Mouse (Mus musculus) heart, adult 2 months (tissue): ENCODE data around the gene Gm21170. TPM values are rescaled to one million over a fixed set of nuclear protein-coding genes. Genes with fewer than 3 reads are reported as not detected.
"Not testable (repeated sequence)": the region's sequence is repeated elsewhere in the genome, so short reads cannot be mapped to it uniquely, and the experiment has no call there.

Experiments used
- DNase-seq, 2 experiments: peaks; one replicate each; pipeline ENCODE4 v3.0.0; 2021
- H3K27ac ChIP-seq: fragments of 200-600 bp; 2 replicates; pipeline ENCODE4 v1.8.1; 2022
- H3K27me3 ChIP-seq: fragments of 200-500 bp; 2 replicates; pipeline ENCODE4 v1.6.1; 2012; ENCODE audit warnings: mild to moderate bottlenecking, low read length, inconsistent platforms, mixed read lengths; ENCODE audit not compliant: control insufficient read depth, insufficient read depth
- H3K36me3 ChIP-seq: fragments of 200-500 bp; 2 replicates; pipeline ENCODE4 v1.6.1; 2012; ENCODE audit warnings: low read length, inconsistent platforms; ENCODE audit not compliant: control insufficient read depth, insufficient read depth
- H3K4me1 ChIP-seq: fragments of 200-500 bp; 2 replicates; pipeline ENCODE4 v1.6.1; 2011; ENCODE audit warnings: low read length; ENCODE audit not compliant: control insufficient read depth, insufficient read depth
- H3K4me3 ChIP-seq: fragments of 200-600 bp; 2 replicates; pipeline ENCODE4 v1.8.1; 2022
- H3K79me2 ChIP-seq: fragments of 200-500 bp; replicated peaks from 2 replicates; pipeline ENCODE4 v1.6.1; 2012; ENCODE audit warnings: mild to moderate bottlenecking, inconsistent platforms, low read length, moderate library complexity, mixed read lengths; ENCODE audit not compliant: control insufficient read depth, insufficient read depth
- H3K9ac ChIP-seq: fragments of 200-500 bp; 2 replicates; pipeline ENCODE4 v1.6.1; 2012; ENCODE audit warnings: low read depth, mild to moderate bottlenecking, control low read depth, inconsistent platforms, low read length, mixed read lengths
- WGBS: fragments of 180-500 bp; shearing (Covaris S2); methylation state at CpG from one replicate; pipeline ENCODE4 v1.1.7; 2018; 5-methylcytosine and 5-hydroxymethylcytosine counted together
- intact Hi-C: fragments of 180-260 bp; cut with DNase I; formaldehyde crosslinking; loops from one replicate; pipeline ENCODE4 v1.15.1; 2025
- long read RNA-seq: library from polyadenylated mRNA; stranded (forward); transcript quantifications from one replicate; pipeline ENCODE4 v2.0.0, GENCODE M21; 2021
- polyA plus RNA-seq: library from polyadenylated mRNA; depleted of rRNA; stranded (reverse); fragments of >200 nt; gene quantifications from 2 replicates; pipeline ENCODE4 v1.2.3, GENCODE M21; 2012; rRNA removed
- total RNA-seq, 2 experiments: library from RNA; stranded (reverse); gene quantifications; 2 replicates each; pipeline ENCODE4 v1.2.3; 2021

Gm21170 gene
- total RNA-seq (not detected), polyA plus RNA-seq (not detected in 2 replicates)
- long read RNA-seq: 0 reads

DNA sequence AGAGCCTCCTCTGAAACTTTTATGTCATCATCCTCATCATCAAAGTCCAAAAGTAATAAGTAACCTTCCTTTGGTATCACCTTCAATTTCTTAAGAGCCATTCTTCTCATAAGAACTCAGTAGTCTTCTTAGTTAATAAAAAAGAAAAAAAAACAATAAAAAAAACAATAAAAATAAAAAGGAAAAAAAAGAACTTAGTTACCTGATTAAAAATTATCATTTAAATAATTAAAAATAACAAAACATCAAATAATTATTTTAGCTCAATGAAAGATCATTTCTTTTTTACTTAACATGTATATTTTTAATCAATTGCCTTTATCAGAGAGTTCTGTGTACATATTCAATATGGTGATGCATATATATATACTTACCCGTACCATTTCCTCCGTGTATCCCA, at the start of gene Gm21170:
TSS of gene Gm21170 (minus strand) at position 101 of the 400 bp plus-strand sequence.
- H3K27ac ChIP-seq, H3K4me1 ChIP-seq, H3K4me3 ChIP-seq, H3K9ac ChIP-seq, intact Hi-C loops, H3K79me2 ChIP-seq, H3K36me3 ChIP-seq, DNase-seq, H3K27me3 ChIP-seq: not testable (repeated sequence)
- WGBS: no CpG with 5 or more reads among the region's 2 CpGs

Other genes with a start within 250 kb of the Gm21170 start
- gene Gm21256, start 240.1 kb downstream of the Gm21170 start, total RNA-seq: not detected
- not detected in 2 replicates for gene Gm21256, start 240.1 kb downstream of the Gm21170 start, polyA plus RNA-seq